Mouse (Mus musculus) limb, embryonic 10.5 days (tissue): ENCODE results near the gene Fam216a. TPM values are rescaled to one million over a fixed set of nuclear protein-coding genes. Genes with fewer than 3 reads are reported as not detected.

Experiments
- DNase-seq: peaks from one replicate; pipeline ENCODE4 v3.0.0-alpha.2; 2017; ENCODE audit warnings: low spot score
- H3K27ac ChIP-seq: fragments of 300-500 bp; sonication (generic); 2 replicates; pipeline ENCODE4 v1.5.1; 2016; ENCODE audit warnings: mild to moderate bottlenecking
- H3K27me3 ChIP-seq: fragments of 300-500 bp; sonication (generic); 2 replicates; pipeline ENCODE4 v1.6.1; 2016; ENCODE audit warnings: low read depth, mild to moderate bottlenecking; ENCODE audit not compliant: poor library complexity, severe bottlenecking
- H3K36me3 ChIP-seq: fragments of 300-500 bp; sonication (generic); 2 replicates; pipeline ENCODE4 v1.6.1; 2016; ENCODE audit warnings: mild to moderate bottlenecking, moderate library complexity
- H3K4me1 ChIP-seq: fragments of 300-500 bp; sonication (generic); 2 replicates; pipeline ENCODE4 v1.6.1; 2016
- H3K4me3 ChIP-seq: fragments of 300-500 bp; sonication (generic); 2 replicates; pipeline ENCODE4 v1.5.1; 2016; ENCODE audit warnings: mild to moderate bottlenecking, moderate library complexity
- H3K9me3 ChIP-seq: fragments of 300-500 bp; sonication (generic); replicated peaks from 2 replicates; pipeline ENCODE4 v1.6.1; 2016; ENCODE audit warnings: mild to moderate bottlenecking
- WGBS: fragments of 180-500 bp; shearing (Covaris S2); methylation state at CpG from one replicate; pipeline ENCODE4 v1.1.7; 2016; 5-methylcytosine and 5-hydroxymethylcytosine counted together
- polyA plus RNA-seq: library from polyadenylated mRNA; unstranded; fragments of >200 nt; fragmentation: Nextera tagmentation; extraction: Ambion mirVana; gene quantifications from 2 replicates; pipeline ENCODE4 v1.2.1, GENCODE M21; 2016

Gene Fam216a
- polyA plus RNA-seq, 1 experiment from 2014 or later = 90.4 TPM

GRCm38 (mm10) chr5:122400628-122401302 is 28.6 kb upstream of the Fam216a start:
- DNase-seq = no peak
- Histone ChIP-seq H3K36me3 (peaks cover 88% of the 10 kb centered on the region), H3K4me1 (no peaks in the 10 kb centered on the region)

GRCm38 (mm10) chr5:122399871-122400270 is 27.7 kb upstream of the Fam216a start:
- no peak for DNase-seq
- H3K36me3 ChIP-seq = peaks cover 82% of the 10 kb centered on the region
- WGBS = 95% methylated on average over 8 of the region's 8 CpGs
- no peaks in the 10 kb centered on the region for H3K27me3 ChIP-seq
- H3K4me1 ChIP-seq = no peaks in the 10 kb centered on the region
- no peak overlapping the region for H3K27ac ChIP-seq
- H3K4me3 ChIP-seq = no peak overlapping the region
- no peaks in the 10 kb centered on the region for H3K9me3 ChIP-seq

More at GRCm38 (mm10) chr5:122400628-122401302, 28.6 kb upstream of the Fam216a start:
- Histone ChIP-seq H3K9me3 (no peaks in the 10 kb centered on the region), H3K27ac (no peak overlapping the region), H3K27me3 (no peaks in the 10 kb centered on the region), H3K4me3 (no peak overlapping the region)
- WGBS = 87% methylated on average over 18 of the region's 18 CpGs

GRCm38 (mm10) chr5:122397495-122397894 is 25.3 kb upstream of the Fam216a start:
- Histone ChIP-seq H3K36me3 (peaks cover 64% of the 10 kb centered on the region), H3K27me3 (no peaks in the 10 kb centered on the region), H3K9me3 (no peaks in the 10 kb centered on the region), H3K4me1 (peaks cover 6% of the 10 kb centered on the region), H3K4me3 (no peak overlapping the region), H3K27ac (no peak overlapping the region)
- WGBS = 90% methylated on average over 8 of the region's 8 CpGs
- DNase-seq = no peak

- Histone ChIP-seq H3K27ac (no peak overlapping the region), H3K9me3 (no peaks in the 10 kb centered on the region), H3K4me1 (peaks cover 9% of the 10 kb centered on the region), H3K36me3 (peaks cover 57% of the 10 kb centered on the region), H3K4me3 (no peak overlapping the region), H3K27me3 (no peaks in the 10 kb centered on the region)
- 91% methylated on average over 10 of the region's 10 CpGs for WGBS
- DNase-seq = no peak
Observed at GRCm38 (mm10) chr5:122396791-122397190, 24.6 kb upstream of the Fam216a start.

GRCm38 (mm10) chr5:122393887-122394286 is 21.7 kb upstream of the Fam216a start:
- 64% methylated on average over 2 of the region's 2 CpGs for WGBS
- Histone ChIP-seq H3K36me3 (peaks cover 31% of the 10 kb centered on the region), H3K9me3 (no peaks in the 10 kb centered on the region), H3K4me3 (no peak overlapping the region), H3K27ac (no peak overlapping the region), H3K27me3 (no peaks in the 10 kb centered on the region), H3K4me1 (peaks cover 9% of the 10 kb centered on the region)
- DNase-seq = peak; percentile 79

GRCm38 (mm10) chr5:122392227-122393004 is 20.3 kb upstream of the Fam216a start:
- Histone ChIP-seq H3K27ac (peak overlapping the region; percentile 86), H3K27me3 (no peaks in the 10 kb centered on the region), H3K4me1 (peaks cover 9% of the 10 kb centered on the region), H3K36me3 (peaks cover 19% of the 10 kb centered on the region), H3K9me3 (no peaks in the 10 kb centered on the region), H3K4me3 (peak overlapping the region; percentile 81)
- WGBS = 18% methylated on average over 19 of the region's 19 CpGs
- DNase-seq = no peak

GRCm38 (mm10) chr5:122391786-122392180 is 19.6 kb upstream of the Fam216a start, which contains the start of gene Arpc3:
TSS of gene Arpc3 (plus strand) at chr5:122391878.
- under 1% methylated on average over 39 of the region's 39 CpGs for WGBS
- peak; percentile 96 for DNase-seq
- Histone ChIP-seq H3K9me3 (no peaks in the 10 kb centered on the region), H3K27me3 (no peaks in the 10 kb centered on the region), H3K27ac (peak within 1 kb of the TSS; percentile 86), H3K36me3 (peaks cover 13% of the 10 kb centered on the region), H3K4me3 (peak within 1 kb of the TSS; percentile 81), H3K4me1 (peaks cover 9% of the 10 kb centered on the region)

GRCm38 (mm10) chr5:122391178-122391785 is 19.1 kb upstream of the Fam216a start:
- H3K27ac ChIP-seq = peak overlapping the region; percentile 86
- H3K4me1 ChIP-seq = peaks cover 9% of the 10 kb centered on the region
- H3K4me3 ChIP-seq = peak overlapping the region; percentile 81
- DNase-seq = no peak
- 56% methylated on average over 16 of the region's 16 CpGs for WGBS
- H3K27me3 ChIP-seq = no peaks in the 10 kb centered on the region
- H3K36me3 ChIP-seq = peaks cover 9% of the 10 kb centered on the region; the same call in 1 of the 2 replicates
- H3K9me3 ChIP-seq = no peaks in the 10 kb centered on the region

- peaks cover 9% of the 10 kb centered on the region for H3K4me1 ChIP-seq
- no peak for DNase-seq
Observed at GRCm38 (mm10) chr5:122390671-122391070, 18.5 kb upstream of the Fam216a start.

GRCm38 (mm10) chr5:122390006-122390405 is 17.8 kb upstream of the Fam216a start:
- 87% methylated on average over 5 of the region's 5 CpGs for WGBS
- Histone ChIP-seq H3K27ac (no peak overlapping the region), H3K36me3 (peaks cover 7% of the 10 kb centered on the region; the same call in 1 of the 2 replicates), H3K9me3 (no peaks in the 10 kb centered on the region), H3K4me3 (no peak overlapping the region), H3K27me3 (no peaks in the 10 kb centered on the region), H3K4me1 (peaks cover 9% of the 10 kb centered on the region)
- no peak for DNase-seq

More at GRCm38 (mm10) chr5:122390671-122391070, 18.5 kb upstream of the Fam216a start:
- Histone ChIP-seq H3K9me3 (no peaks in the 10 kb centered on the region), H3K36me3 (peaks cover 9% of the 10 kb centered on the region; the same call in 1 of the 2 replicates), H3K27me3 (no peaks in the 10 kb centered on the region), H3K27ac (no peak overlapping the region), H3K4me3 (no peak overlapping the region)

GRCm38 (mm10) chr5:122379374-122380155 is 7.4 kb upstream of the Fam216a start:
- WGBS = 70% methylated on average over 11 of the region's 11 CpGs
- DNase-seq = peak; percentile 67
- no peak overlapping the region for H3K4me3 ChIP-seq
- no peak overlapping the region for H3K27ac ChIP-seq
- peaks cover 79% of the 10 kb centered on the region for H3K36me3 ChIP-seq
- no peaks in the 10 kb centered on the region for H3K4me1 ChIP-seq
- no peaks in the 10 kb centered on the region for H3K27me3 ChIP-seq
- H3K9me3 ChIP-seq = no peaks in the 10 kb centered on the region

GRCm38 (mm10) chr5:122378171-122378570 is 6.0 kb upstream of the Fam216a start:
- no peak overlapping the region for H3K27ac ChIP-seq
- peaks cover 89% of the 10 kb centered on the region for H3K36me3 ChIP-seq
- H3K4me1 ChIP-seq = peaks cover 9% of the 10 kb centered on the region
- no peak for DNase-seq
- no peaks in the 10 kb centered on the region for H3K27me3 ChIP-seq
- 94% methylated on average over 12 of the region's 12 CpGs for WGBS
- H3K4me3 ChIP-seq = no peak overlapping the region
- H3K9me3 ChIP-seq = no peaks in the 10 kb centered on the region
